Mouse (Mus musculus): ENCODE results near the gene Cecr2. TPM values are rescaled to one million over a fixed set of nuclear protein-coding genes. Genes with fewer than 3 reads are reported as not detected.

Gene Cecr2
- total and polyA plus RNA-seq, 2 experiments = 5.1 to 9.3 TPM

- no peak for DNase-seq (ENCODE audit: extremely low read depth, low read depth, low spot score)
- Histone ChIP-seq H3K27ac (replicated peaks; ENCODE audit: insufficient read depth, low read depth, low read length) (no peak overlapping the region), H3K36me3 (ENCODE audit: control insufficient read depth, insufficient read depth, low read length) (peaks cover 13% of the 10 kb centered on the region; the same call in 1 of the 2 replicates), H3K4me3 (ENCODE audit: insufficient read depth, low read depth, low read length) (no peak overlapping the region), H3K9ac (ENCODE audit: low read depth, low read length) (no peak overlapping the region), H3K4me1 (ENCODE audit: control insufficient read depth, insufficient read depth, low read length) (peaks cover 8% of the 10 kb centered on the region), H3K79me2 (ENCODE audit: control insufficient read depth, insufficient read depth, low read length) (peaks cover 15% of the 10 kb centered on the region; the same call in 1 of the 2 replicates), H3K27me3 (ENCODE audit: control insufficient read depth, insufficient read depth, low read length) (no peaks in the 10 kb centered on the region)
- no peak for TF ChIP-seq CTCF (IDR thresholded peaks at IDR 0.05; ENCODE audit: low read depth, low read length)
- TF ChIP-seq POLR2A (IDR thresholded peaks at IDR 0.05; ENCODE audit: extremely low read depth, insufficient read depth, low read length) = no peak
- WGBS = 40% methylated on average over 5 of the region's 5 CpGs
Observed at GRCm38 (mm10) chr6:120820144-120820543, 154.0 kb downstream of the Cecr2 start.

Other genes with a start within 250 kb of the Cecr2 start
- 3.6 and 6.5 TPM in 2 replicates for gene Il17ra, start 203.1 kb upstream of the Cecr2 start, total RNA-seq (2014; rRNA removed)
- gene Il17ra, start 203.1 kb upstream of the Cecr2 start, polyA plus RNA-seq (2012; rRNA removed) = 13.2 and 20.7 TPM in 2 replicates
- gene Tmem121b, start 172.6 kb upstream of the Cecr2 start, total RNA-seq (2014; rRNA removed) = under 0.01 TPM in 1 of 2 replicates, not detected in the other
- not detected in 2 replicates for gene Tmem121b, start 172.6 kb upstream of the Cecr2 start, polyA plus RNA-seq (2012; rRNA removed)
- 21.1 and 22.3 TPM in 2 replicates for gene Hdhd5, start 135.1 kb upstream of the Cecr2 start, total RNA-seq (2014; rRNA removed)
- gene Hdhd5, start 135.1 kb upstream of the Cecr2 start, polyA plus RNA-seq (2012; rRNA removed) = 32.6 and 36.7 TPM in 2 replicates
- not detected in 2 replicates for gene Slc25a18, start 107.2 kb downstream of the Cecr2 start, total RNA-seq (2014; rRNA removed)
- not detected in 2 replicates for gene Slc25a18, start 107.2 kb downstream of the Cecr2 start, polyA plus RNA-seq (2012; rRNA removed)
- gene Atp6v1e1, start 156.4 kb downstream of the Cecr2 start, total RNA-seq (2014; rRNA removed) = 137 and 149 TPM in 2 replicates
- 95.9 and 110 TPM in 2 replicates for gene Atp6v1e1, start 156.4 kb downstream of the Cecr2 start, polyA plus RNA-seq (2012; rRNA removed)
- 17.4 and 18.0 TPM in 2 replicates for gene Bcl2l13, start 169.8 kb downstream of the Cecr2 start, total RNA-seq (2014; rRNA removed)
- gene Bcl2l13, start 169.8 kb downstream of the Cecr2 start, polyA plus RNA-seq (2012; rRNA removed) = 24.3 and 25.7 TPM in 2 replicates